Mouse (Mus musculus) spleen, adult 12 weeks (tissue): ENCODE data around the gene Pcgf6.
"Not testable (repeated sequence)": the region's sequence is repeated elsewhere in the genome, so short reads cannot be mapped to it uniquely, and the experiment has no call there.

Experiments used
- DNase-seq: peaks from one replicate; pipeline ENCODE4 v3.0.0; 2022; ENCODE audit warnings: low spot score

The Pcgf6 gene

DNA sequence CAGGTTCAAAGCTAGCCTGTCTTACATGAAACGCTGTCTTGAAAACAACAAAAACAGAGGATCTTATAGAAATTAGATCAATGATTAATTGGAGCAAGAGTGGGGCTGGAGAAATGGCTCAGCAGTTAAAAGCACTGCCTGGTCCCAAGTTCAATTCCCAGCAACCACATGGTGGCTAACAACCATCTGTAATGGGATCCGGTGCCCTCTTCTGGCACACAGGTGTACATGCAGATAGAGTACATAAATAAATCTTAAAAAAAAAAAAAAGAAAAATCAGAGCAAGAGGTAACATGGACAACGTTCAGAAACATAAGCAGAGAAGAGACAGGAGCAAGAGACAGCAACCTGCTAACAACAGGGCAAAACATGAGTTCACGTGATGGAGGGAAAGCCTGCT lies 24.2 kb downstream of the Pcgf6 start:
- DNase-seq: no peak

DNA sequence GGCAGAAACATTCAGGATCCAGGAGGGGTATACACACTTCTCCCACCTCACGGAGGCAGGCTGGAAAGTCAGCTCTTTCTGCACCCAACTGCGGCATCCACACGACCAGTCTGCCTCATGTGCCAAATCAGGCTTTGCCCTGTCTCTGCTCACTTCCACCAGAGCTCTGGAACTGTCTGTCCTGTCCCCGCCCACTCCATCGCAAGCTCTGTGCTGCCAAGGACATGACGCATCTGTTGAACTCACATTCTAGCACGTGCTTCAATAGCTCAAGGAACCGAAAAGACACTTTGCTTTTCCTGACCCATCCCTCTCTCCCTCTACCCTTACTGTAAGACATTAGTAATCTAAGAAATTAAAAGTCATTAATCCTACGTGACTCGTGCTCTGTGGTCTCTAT lies 25.8 kb downstream of the Pcgf6 start:
- no peak for DNase-seq

DNA sequence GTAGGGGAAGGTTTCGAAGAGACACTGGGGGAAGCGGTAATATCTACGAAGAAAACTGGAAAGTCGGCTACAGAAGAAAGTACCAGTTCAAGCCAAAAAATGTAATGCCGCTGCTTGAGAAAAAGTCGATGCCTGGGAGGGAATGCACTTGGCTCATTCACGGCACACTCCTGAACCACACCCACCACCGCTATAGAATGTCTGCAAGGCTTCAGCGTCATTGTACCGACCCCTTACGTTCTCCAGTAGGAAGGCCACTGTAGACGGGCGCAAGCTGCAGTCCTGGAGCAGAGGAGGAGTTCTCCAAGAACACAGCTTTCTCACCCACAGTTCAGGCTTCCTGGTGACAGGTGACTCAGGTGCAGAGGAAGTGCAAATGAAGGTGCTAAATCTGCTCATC lies 27.2 kb downstream of the Pcgf6 start:
- DNase-seq: no peak

DNA sequence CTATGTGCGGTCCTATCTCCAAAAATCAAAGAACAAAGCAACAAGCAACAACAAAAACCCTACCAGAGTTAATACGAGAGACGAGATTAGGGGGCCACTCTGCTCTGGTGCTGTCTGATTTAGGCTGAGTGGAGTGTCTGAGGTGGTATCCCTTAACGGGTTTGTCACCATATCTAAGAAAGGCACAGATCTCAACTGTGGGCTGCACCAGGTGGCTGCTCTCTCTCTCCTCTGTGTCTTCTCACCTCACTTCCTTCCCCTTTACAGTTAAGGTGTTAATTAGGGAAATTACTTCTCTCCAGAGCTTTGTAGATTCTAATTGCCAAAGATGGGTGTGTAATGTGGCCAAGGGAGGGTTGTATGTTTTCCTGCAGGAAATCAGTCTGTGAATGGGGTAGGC lies 28.0 kb downstream of the Pcgf6 start:
- DNase-seq: no peak

DNA sequence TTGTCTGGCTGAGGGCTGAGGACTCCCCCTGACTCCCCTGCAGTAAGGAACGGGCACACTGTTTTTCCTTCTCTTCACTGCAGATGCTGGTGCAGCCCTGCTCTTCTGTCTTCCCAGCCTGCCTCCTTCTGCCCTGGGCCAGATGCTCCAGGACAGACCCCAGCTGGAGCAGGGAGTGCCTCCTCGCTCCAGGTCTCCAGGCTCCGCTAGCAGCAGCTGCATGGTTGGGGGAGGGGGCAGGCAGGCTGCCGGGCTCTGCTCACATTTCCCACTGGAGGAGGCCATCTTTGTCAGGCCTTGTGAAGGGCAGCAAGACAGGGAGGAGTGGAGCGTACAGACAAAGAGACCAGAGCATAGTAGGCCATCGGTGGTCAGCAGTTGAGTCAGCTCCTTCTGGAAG lies 31.4 kb downstream of the Pcgf6 start:
- DNase-seq: no peak

DNA sequence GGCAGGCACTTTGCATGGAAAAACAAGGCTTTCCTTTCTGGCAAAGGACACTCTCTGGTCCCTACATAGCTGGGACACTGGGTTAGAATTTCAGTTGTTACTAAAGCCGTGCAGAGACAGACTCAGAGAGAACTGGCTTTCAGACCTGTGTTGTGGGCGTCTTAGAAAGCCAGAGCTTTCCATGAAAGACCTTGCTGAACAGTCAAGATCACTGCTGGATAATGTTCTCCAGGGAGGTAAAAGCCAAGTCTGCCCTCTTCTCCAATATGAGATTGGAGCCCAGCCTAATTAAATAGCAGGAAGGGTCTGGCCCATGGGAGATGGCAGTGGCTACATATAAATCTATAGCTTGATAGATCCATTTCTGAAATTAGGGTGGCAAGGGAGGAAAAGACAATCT lies 32.4 kb downstream of the Pcgf6 start:
- DNase-seq: no peak

DNA sequence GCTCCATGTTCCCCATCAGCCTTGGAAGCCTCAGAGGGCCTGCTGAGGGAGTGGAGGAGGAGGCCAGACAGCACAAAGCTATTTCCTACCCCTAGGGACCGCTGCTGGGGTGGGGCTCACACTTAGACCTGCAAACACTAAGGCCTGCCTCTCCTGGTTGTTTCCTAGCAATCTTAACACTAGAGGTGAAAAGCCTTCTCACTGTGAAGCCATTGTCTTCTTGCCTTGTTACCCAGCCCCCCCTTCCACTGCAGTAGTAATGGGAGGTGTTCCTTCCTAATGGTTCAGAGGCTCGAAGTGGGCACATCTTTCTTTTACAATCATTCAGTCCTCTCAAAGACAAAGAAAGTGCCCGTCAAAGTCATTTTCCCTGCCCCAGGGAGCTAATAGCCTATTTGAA lies 32.9 kb downstream of the Pcgf6 start:
- DNase-seq: no peak

DNA sequence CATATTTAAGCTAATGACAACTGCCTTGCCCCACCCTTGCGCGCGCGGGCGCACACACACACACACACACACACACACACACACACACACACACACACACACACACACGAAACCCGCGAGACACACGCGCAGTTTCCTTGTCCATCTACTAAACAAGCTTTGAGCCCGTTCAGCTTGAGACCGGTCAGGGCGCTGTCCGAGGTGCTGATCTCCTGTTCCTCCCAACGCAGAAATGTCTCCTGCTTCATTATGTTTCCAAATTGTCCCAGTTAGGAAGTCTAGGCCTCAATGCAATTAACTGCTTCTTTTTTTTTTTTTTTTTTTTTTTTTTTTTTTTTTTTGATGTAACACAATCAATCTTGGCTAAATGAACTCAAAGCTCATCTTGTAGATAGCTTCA lies 34.2 kb downstream of the Pcgf6 start:
- DNase-seq: peak; percentile 20

DNA sequence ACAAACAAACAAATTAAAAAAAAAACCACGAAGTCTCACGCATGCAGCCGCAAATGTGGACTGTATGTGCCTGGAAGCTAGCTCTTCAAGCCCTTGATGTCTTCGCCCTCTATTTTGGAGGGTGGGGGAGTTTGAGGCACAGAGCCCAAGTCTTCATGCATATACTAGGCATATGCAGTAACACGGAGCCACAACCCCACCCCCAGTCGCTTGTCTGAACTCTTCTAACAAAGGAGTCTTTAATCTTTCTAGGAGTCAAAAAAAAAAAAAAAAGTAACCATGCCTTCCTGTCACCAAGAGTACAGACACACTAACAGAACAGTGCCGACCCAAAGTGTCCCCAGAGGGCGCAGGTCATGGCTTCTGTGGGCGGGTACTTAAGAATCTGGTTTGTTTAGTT lies 34.7 kb downstream of the Pcgf6 start:
- DNase-seq: no peak

DNA sequence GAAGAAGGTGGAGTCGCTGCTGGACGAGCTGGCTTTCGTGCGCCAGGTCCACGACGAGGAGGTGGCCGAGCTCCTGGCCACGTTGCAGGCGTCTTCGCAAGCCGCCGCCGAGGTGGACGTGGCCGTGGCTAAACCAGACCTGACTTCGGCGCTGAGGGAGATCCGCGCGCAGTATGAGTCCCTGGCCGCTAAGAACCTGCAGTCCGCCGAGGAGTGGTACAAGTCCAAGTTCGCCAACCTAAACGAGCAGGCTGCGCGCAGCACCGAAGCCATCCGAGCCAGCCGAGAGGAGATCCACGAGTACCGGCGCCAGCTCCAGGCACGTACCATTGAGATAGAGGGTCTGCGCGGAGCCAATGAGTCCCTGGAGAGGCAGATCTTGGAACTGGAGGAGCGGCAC lies 35.3 kb downstream of the Pcgf6 start:
- DNase-seq: no peak

DNA sequence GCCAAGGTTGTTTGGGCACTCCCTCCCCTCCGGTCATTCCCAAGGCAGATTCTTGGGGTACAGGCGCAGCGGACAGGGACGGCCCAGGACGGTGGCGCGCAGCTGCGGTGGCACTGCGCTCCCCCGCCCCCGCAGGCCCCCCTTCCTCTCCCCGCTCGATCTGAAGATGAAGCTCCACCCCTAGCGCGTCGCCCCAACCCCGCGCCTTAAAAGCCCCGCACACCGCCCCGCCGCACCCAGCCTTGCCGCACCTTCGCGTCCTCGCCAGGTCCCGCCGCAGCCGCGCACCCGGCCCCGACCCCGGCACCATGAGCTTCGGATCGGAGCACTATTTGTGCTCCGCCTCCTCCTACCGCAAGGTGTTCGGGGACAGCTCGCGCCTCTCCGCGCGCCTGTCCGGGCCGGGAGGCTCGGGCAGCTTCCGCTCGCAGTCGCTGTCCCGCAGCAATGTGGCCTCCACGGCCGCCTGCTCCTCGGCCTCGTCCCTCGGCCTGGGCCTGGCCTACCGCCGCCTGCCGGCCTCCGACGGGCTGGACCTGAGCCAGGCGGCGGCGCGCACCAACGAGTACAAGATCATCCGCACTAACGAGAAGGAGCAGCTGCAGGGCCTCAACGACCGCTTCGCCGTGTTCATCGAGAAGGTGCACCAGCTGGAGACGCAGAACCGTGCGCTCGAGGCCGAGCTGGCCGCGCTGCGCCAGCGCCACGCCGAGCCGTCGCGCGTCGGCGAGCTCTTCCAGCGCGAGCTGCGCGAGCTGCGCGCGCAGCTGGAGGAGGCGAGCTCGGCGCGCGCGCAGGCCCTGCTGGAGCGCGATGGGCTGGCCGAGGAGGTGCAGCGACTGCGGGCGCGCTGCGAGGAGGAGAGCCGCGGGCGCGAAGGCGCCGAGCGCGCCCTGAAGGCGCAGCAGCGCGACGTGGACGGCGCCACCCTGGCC lies 36.0 kb downstream of the Pcgf6 start, which contains the start of the genes Ina and Nt5c2:
Gene Ina (plus strand): TSS at position 252 of the 935 bp plus-strand sequence.
Gene Nt5c2 (minus strand): TSS at position 707 of the 935 bp plus-strand sequence.
- DNase-seq: no peak

DNA sequence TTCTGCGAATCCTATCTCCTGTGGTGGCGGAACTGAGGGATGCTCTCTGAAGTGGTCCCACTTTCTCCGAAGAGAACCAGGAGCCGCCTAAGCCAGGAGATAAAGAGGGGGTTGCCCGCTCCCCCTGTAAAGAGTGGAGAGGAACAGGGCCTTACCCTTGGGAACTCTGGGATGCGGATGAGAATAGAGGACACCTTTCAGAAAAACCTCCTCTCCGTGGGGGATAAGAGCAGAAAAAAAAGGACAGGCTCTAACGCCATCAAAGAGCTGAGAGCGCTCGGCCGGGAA lies 36.6 kb downstream of the Pcgf6 start:
- DNase-seq: no peak

DNA sequence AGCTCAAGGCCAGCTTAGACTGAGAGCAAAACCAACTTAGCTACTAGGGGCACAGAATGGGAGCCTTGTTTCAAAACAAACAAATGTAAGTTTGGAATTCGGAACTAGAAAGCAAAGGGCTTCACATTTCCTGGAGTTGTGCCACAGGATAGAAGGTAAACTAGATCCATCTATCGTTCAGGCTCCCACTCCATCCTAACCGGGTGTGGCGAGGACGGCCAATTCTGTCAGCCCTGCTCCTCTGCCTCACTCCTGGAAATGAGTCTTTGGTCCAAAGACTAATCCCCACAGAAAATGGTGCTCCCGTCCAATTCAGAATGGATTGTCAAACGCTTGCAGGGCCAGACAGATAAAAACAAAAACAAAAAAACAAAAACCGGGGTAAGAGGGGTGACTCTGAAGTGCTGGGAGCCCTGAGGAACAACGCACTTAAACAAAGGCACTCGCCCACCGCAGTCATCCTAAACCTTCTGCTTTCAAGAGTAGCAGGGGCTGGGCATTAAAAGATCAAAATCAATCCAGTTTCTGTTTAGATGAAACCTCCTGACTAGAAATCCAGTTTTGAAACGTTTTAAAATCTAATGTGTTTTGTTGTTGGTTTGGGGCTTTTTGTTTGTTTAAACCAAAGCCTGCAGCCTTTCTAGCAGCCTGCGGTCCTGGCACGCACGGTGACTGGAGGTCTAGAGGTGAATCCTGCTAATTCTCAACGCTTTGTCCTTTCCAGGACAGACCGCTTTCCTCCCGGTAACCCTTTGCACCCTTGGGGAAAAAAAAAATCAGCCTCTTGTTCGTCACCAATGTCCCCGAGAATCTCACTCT lies 37.2 kb downstream of the Pcgf6 start:
- no peak for DNase-seq

DNA sequence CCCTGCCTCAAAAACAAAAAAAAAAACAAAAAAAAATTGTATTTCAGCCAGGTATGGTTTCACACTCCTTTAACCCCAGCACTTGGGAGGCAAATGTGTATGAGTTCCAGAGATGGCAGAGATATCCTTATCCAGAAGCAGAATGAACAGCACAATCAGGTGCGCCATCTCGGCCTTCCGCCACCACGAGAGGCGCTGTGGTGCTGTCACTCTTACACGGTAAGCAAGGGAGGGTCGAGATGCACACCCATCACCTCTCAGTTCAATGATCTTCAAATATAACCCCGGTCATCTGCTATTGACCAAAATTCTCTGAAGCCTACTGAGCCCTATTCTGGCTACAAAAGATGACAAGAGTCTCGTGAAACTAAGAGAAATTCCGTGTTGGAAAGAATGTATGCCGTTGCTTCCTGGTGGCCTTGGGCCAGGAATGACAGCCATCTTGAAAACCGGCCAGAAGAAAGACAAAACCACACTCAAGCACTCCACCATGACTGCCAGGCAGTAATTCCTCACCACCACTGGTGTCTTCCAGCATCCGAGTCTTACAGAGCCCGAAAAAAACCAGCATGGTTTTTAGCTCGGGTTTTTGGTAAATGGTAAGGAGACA lies 38.1 kb downstream of the Pcgf6 start:
- DNase-seq: no peak

DNA sequence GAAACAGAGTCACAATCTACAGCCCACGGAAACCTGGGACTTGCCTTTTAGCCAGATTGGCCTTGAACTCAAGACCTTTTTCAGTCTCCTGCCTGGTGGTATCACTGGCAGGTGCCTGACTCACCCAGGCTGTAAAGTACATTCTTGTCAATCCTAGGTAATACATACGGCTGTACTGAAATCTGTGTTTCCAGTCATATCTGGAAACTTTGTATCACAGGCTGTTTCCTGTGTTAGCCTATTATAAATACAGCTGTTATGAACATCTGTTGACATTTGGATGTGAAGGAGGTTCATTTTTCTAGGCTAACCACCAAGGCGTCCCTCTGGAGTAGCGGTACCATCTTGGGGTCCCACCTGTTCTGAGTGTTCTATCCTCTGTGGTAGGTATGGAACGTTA lies 40.8 kb downstream of the Pcgf6 start:
- DNase-seq: no peak

DNA sequence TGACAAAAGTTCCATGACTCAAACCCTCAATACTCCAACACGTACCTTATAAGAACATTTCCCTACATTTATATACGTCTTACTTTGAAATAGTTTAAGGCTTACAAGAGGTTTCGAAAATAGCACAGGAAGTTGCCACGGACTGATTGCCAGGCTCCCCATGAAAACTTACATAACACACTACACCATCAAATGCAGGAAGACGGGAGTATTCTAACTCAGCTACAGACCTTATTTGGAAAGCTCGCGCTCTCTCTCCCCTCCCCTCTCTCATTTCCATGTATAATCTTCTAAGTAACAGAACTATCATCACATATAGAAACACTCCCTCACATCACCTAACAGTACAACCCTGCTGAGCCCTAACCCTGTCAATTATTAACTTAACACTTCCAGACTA lies 41.3 kb downstream of the Pcgf6 start:
- DNase-seq: no peak

DNA sequence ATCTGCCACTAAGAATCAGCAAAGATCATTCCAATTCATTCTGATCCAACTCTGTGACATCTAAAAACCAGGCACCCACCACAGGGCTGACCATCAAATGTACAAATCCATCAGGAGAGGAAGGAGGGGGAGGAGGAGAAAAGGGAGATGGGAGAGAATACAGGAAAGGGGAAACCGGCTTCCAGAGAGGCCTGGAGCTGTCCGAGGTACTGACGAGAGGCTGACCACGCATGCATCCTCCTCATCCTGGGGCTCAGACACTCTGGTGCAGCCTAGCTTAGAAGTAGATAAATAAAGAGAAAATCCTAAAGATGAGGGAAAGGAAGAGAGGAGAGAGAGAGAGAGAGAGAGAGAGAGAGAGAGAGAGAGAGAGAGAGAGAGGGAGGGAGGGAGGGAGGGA lies 44.4 kb downstream of the Pcgf6 start:
- DNase-seq: no peak

DNA sequence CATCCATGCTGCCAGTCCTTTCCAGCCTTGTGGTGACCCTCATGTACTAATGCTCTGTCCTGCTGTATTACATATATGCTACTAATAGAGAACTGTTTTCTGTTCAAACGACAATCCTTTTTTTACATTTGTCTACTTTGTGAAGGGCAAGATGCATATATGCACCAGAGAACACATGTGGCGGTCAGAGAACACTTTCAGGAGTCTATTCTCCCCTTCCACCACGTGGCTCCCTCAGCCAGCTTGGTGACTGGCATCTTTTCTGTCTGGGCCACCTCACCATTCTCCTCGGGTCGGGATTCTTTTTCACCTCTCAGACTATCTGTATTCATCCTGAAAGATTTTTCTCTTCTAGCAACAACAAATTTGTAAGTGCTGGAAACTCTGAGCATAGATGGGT lies 44.8 kb downstream of the Pcgf6 start:
- no peak for DNase-seq

DNA sequence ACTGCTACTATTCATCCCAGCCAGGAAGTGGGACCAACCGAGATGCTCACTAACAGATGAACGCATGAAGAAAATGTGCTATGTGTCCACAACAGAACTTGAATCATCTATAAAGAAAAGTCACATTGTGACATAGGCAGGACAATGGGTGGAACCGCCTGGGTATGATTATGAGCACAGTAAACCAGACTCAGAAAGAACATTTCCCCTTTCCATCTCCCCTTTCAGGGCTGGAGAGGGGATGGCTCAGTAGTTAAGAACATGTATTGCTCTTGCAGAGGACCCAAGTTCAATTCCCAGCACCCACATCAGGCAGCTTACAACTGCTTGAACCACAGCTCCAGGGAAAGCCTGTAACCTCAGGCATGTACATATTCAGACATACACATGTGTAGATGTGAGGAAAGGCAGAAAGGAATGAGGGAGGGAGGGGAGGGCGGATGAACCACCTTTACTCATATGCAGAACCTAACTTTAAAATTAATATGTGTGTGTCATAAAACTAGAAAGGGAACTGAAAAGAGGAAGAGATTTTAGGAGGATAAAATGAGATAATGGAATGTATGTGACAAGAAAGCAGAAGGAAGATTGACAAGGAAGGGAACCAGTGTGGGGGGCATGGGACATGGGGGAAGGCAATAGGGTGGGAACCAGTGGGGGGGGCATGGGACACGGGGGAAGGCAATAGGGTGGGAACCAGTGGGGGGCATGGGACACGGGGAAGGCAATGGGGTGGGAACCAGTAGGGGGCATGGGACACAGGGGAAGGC lies 46.8 kb downstream of the Pcgf6 start:
- DNase-seq: no peak

DNA sequence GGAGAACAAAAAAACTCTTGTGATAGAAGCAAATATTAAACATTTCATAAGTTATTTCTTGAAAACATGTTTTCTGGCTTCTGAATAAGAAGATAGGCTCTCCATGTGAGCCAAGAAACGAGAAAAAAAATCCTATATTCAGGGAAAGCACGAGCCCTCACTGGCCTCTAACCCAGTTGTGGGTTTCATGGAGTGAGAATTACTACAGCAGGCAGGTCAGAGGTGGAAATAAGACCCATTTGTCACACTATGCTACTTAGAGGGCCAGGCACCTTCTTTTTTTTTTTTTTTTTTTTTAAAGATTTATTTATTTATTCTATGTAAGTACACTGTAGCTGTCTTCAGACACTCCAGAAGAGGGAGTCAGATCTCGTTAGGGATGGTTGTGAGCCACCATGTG lies 50.3 kb downstream of the Pcgf6 start:
- DNase-seq: not testable (repeated sequence)

DNA sequence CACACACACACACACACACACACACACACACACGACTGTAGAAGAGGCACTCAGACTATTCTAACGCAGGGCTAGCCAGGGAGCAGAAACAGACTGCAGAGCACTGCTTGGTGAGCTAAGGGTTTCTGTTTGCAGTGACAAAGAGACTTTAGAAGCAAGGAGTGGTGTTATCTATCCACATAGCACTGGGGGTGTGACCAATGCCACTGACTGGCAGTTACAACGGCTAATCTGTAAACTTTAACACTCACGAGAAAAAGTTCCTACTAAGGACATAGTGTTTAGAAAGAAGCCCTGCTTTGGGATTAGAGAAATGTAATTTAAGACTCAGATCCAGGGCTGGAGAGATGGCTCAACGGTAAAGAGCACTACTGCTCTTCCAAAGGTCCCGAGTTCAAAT lies 51.0 kb downstream of the Pcgf6 start:
- DNase-seq: no peak

DNA sequence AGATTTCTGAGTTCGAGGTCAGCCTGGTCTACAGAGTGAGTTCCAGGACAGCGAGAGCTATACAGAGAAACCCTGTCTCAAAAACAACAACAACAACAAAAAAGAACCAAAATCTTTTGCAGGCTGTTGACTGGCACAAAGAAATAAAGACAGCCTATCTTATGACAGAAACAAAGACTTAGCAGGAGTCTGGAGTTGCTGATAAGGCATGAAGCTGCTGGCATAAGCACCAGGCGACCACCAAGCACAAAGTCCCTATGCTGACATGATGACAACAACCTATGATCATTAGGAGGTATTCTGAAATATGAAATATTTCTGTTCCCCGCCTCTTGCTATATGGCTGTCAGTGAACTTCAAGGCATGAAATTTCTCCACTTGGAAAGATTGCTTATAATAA lies 51.8 kb downstream of the Pcgf6 start:
- no peak for DNase-seq
